Mouse (Mus musculus) ES-E14 (cell line): ENCODE results near the gene Polr1e.

ENCODE experiments used
- CHD2 ChIP-seq: IDR thresholded peaks from 2 replicates; pipeline ENCODE4 v1.6.1; 2014; ENCODE audit warnings: mild to moderate bottlenecking, low read depth, low read length, inconsistent platforms
- ZC3H11A ChIP-seq: IDR thresholded peaks from 2 replicates; pipeline ENCODE4 v1.6.1; 2012; ENCODE audit warnings: low read depth, mild to moderate bottlenecking, inconsistent platforms, low read length, borderline replicate concordance
- ZNF384 ChIP-seq: IDR thresholded peaks from 2 replicates; pipeline ENCODE4 v1.6.1; 2012; ENCODE audit warnings: low read depth, low read length, inconsistent platforms

- TF ChIP-seq CHD2 (no peak), ZNF384 (no peak), ZC3H11A (no peak)
Observed at GRCm38 (mm10) chr4:44976026-44976615, 42.3 kb upstream of the Polr1e start.
